Mouse (Mus musculus) brown adipose tissue, adult 24 weeks (tissue): Measurements from ENCODE around the gene Serping1. TPM values are rescaled to one million over a fixed set of nuclear protein-coding genes. Genes with fewer than 3 reads are reported as not detected.
A peak's percentile ranks its signal among the peaks of the same experiment; 100 is the strongest.

Experiments
- H3K27ac ChIP-seq: fragments of 200-500 bp; replicated peaks from 2 replicates; pipeline ENCODE4 v1.5.1; 2012; ENCODE audit warnings: low read depth, mild to moderate bottlenecking, low read length
- H3K4me1 ChIP-seq: fragments of 200-500 bp; 2 replicates; pipeline ENCODE4 v1.6.1; 2012; ENCODE audit warnings: low read length, mixed read lengths; ENCODE audit not compliant: control insufficient read depth, insufficient read depth, insufficient read length
- H3K4me3 ChIP-seq: fragments of 200-500 bp; 2 replicates; pipeline ENCODE4 v1.5.1; 2012; ENCODE audit warnings: low read depth, mild to moderate bottlenecking, low read length, moderate library complexity; ENCODE audit not compliant: insufficient read depth
- polyA plus RNA-seq: library from polyadenylated mRNA; stranded (reverse); fragments of >200 nt; gene quantifications from 2 replicates; pipeline ENCODE4 v1.2.4, GENCODE M21; 2012; ENCODE audit not compliant: missing spikeins, insufficient read depth, insufficient read length

Gene Serping1
- polyA plus RNA-seq, 1 experiment = 108 TPM

- Histone ChIP-seq H3K4me1 (no peaks in the 10 kb centered on the region), H3K27ac (no peak overlapping the region), H3K4me3 (peak overlapping the region; percentile 73)
Observed at GRCm38 (mm10) chr2:84797833-84798492, 22.7 kb upstream of the Serping1 start.

- Histone ChIP-seq H3K4me3 (no peak overlapping the region), H3K27ac (no peak overlapping the region), H3K4me1 (no peaks in the 10 kb centered on the region; the same call in 1 of the 2 replicates)
Observed at GRCm38 (mm10) chr2:84793871-84794270, 18.6 kb upstream of the Serping1 start.

- no peak overlapping the region for H3K27ac ChIP-seq
- H3K4me3 ChIP-seq = no peak overlapping the region
- no peaks in the 10 kb centered on the region; the same call in 1 of the 2 replicates for H3K4me1 ChIP-seq
Observed at GRCm38 (mm10) chr2:84793154-84793553, 17.9 kb upstream of the Serping1 start.

- Histone ChIP-seq H3K4me1 (no peaks in the 10 kb centered on the region; the same call in 1 of the 2 replicates), H3K4me3 (no peak overlapping the region), H3K27ac (no peak overlapping the region; the same call in 1 of the 2 replicates)
Observed at GRCm38 (mm10) chr2:84792516-84792915, 17.3 kb upstream of the Serping1 start.

GRCm38 (mm10) chr2:84790418-84790817 is 15.2 kb upstream of the Serping1 start:
- Histone ChIP-seq H3K4me3 (no peak overlapping the region), H3K27ac (peak overlapping the region; percentile 76), H3K4me1 (no peaks in the 10 kb centered on the region; the same call in 1 of the 2 replicates)

GRCm38 (mm10) chr2:84788316-84788715 is 13.1 kb upstream of the Serping1 start:
- Histone ChIP-seq H3K4me1 (no peaks in the 10 kb centered on the region; the same call in 1 of the 2 replicates), H3K27ac (no peak overlapping the region), H3K4me3 (no peak overlapping the region)

- Histone ChIP-seq H3K4me1 (no peaks in the 10 kb centered on the region), H3K4me3 (no peak overlapping the region), H3K27ac (no peak overlapping the region)
Observed at GRCm38 (mm10) chr2:84783840-84784566, 8.8 kb upstream of the Serping1 start.

- no peaks in the 10 kb centered on the region for H3K4me1 ChIP-seq
- no peak overlapping the region for H3K27ac ChIP-seq
Observed at GRCm38 (mm10) chr2:84783315-84783714, 8.1 kb upstream of the Serping1 start.

GRCm38 (mm10) chr2:84779210-84779609 is 4.0 kb upstream of the Serping1 start:
- no peak overlapping the region for H3K4me3 ChIP-seq
- H3K27ac ChIP-seq = no peak overlapping the region
- H3K4me1 ChIP-seq = no peaks in the 10 kb centered on the region

More at GRCm38 (mm10) chr2:84783315-84783714, 8.1 kb upstream of the Serping1 start:
- H3K4me3 ChIP-seq = no peak overlapping the region

GRCm38 (mm10) chr2:84777706-84778105 is 2.5 kb upstream of the Serping1 start:
- Histone ChIP-seq H3K27ac (no peak overlapping the region), H3K4me1 (no peaks in the 10 kb centered on the region), H3K4me3 (no peak overlapping the region)

- 0 out of 2 replicates have a peak overlapping the region, but pooled peaks have one; percentile 4 for H3K27ac ChIP-seq
- H3K4me1 ChIP-seq = no peaks in the 10 kb centered on the region
- no peak overlapping the region for H3K4me3 ChIP-seq
Observed at GRCm38 (mm10) chr2:84775665-84776064, 421 bp upstream of the Serping1 start.

GRCm38 (mm10) chr2:84774751-84775150 is 493 bp downstream of the Serping1 start:
- H3K4me3 ChIP-seq = peak overlapping the region; percentile 44
- H3K4me1 ChIP-seq = no peaks in the 10 kb centered on the region
- H3K27ac ChIP-seq = no peak overlapping the region

- H3K27ac ChIP-seq = no peak overlapping the region
- peak overlapping the region; percentile 13 for H3K4me3 ChIP-seq
- no peaks in the 10 kb centered on the region for H3K4me1 ChIP-seq
Observed at GRCm38 (mm10) chr2:84773195-84773594, 2.0 kb downstream of the Serping1 start.

GRCm38 (mm10) chr2:84772454-84772853 is 2.8 kb downstream of the Serping1 start:
- no peak overlapping the region for H3K27ac ChIP-seq
- H3K4me1 ChIP-seq = no peaks in the 10 kb centered on the region
- H3K4me3 ChIP-seq = no peak overlapping the region

GRCm38 (mm10) chr2:84770501-84770900 is 4.7 kb downstream of the Serping1 start:
- no peak overlapping the region for H3K4me3 ChIP-seq
- no peak overlapping the region for H3K27ac ChIP-seq
- no peaks in the 10 kb centered on the region for H3K4me1 ChIP-seq

- no peak overlapping the region for H3K27ac ChIP-seq
- no peak overlapping the region for H3K4me3 ChIP-seq
Observed at GRCm38 (mm10) chr2:84762818-84763217, 12.4 kb downstream of the Serping1 start.

More at GRCm38 (mm10) chr2:84762818-84763217, 12.4 kb downstream of the Serping1 start:
- no peaks in the 10 kb centered on the region for H3K4me1 ChIP-seq
